Mouse (Mus musculus) bone marrow macrophage, adult 2 months (primary cell): ENCODE measurements around the gene Tbp. TPM values are rescaled to one million over a fixed set of nuclear protein-coding genes. Genes with fewer than 3 reads are reported as not detected.
"Not testable (repeated sequence)": the region's sequence is repeated elsewhere in the genome, so short reads cannot be mapped to it uniquely, and the experiment has no call there.

Experiments
- H3K27ac ChIP-seq: 2 replicates; pipeline ENCODE4 v1.5.1; 2012; ENCODE audit warnings: low read depth, low read length; ENCODE audit not compliant: insufficient read depth
- H3K4me1 ChIP-seq: 2 replicates; pipeline ENCODE4 v1.6.1; 2012; ENCODE audit warnings: low read length; ENCODE audit not compliant: control insufficient read depth, insufficient read depth
- H3K4me3 ChIP-seq: 2 replicates; pipeline ENCODE4 v1.5.1; 2012; ENCODE audit warnings: mild to moderate bottlenecking, low read length, moderate library complexity; ENCODE audit not compliant: insufficient read depth
- CTCF ChIP-seq: IDR thresholded peaks from 2 replicates; pipeline ENCODE4 v1.5.1; 2012; ENCODE audit warnings: low read depth, mild to moderate bottlenecking, low read length, moderate library complexity
- POLR2A ChIP-seq: IDR thresholded peaks from 2 replicates; pipeline ENCODE4 v1.6.1; 2012; ENCODE audit warnings: mild to moderate bottlenecking, low read depth, low read length, borderline replicate concordance
- polyA plus RNA-seq: library from polyadenylated mRNA; stranded (reverse); fragments of >200 nt; gene quantifications from 2 replicates; pipeline ENCODE4 v1.2.4, GENCODE M21; 2012; ENCODE audit not compliant: missing spikeins, insufficient read depth, insufficient read length

The Tbp gene
- polyA plus RNA-seq, 1 experiment: 33.7 TPM

- no peak for TF ChIP-seq POLR2A
- TF ChIP-seq CTCF: no peak
- peaks cover 7% of the 10 kb centered on the region for H3K4me1 ChIP-seq
- H3K27ac ChIP-seq: no peak overlapping the region
- peak overlapping the region; percentile 50 for H3K4me3 ChIP-seq
Observed at GRCm38 (mm10) chr17:15535162-15535800, 35.6 kb downstream of the Tbp start.

- TF ChIP-seq POLR2A: no peak
- TF ChIP-seq CTCF: no peak
- H3K4me1 ChIP-seq: peaks cover 7% of the 10 kb centered on the region
- H3K4me3 ChIP-seq: peak overlapping the region; percentile 50
- no peak overlapping the region for H3K27ac ChIP-seq
Observed at GRCm38 (mm10) chr17:15535943-15536342, 36.3 kb downstream of the Tbp start.

DNA sequence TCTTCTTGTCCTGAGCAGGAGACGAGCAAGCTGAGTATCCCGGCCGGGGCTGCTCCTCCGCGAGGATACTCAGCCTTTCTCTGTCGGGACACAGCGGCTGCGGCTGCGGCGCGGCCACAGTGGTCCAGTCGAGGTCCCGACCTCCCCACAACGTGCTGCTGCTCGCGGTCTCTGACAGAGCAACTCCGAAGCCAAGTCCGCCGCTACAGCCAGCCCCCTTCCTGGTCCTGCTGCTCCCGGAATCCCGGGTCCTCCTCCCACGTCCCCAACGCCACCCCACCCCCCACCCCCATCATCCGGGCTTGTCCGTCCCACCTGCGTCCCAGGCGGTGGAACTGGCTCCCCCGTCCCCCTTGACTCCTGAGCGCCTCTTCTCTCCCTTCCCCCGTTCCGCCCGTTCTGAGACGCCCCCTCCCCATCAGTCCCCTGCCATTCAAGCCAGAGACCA is 36.8 kb downstream of the Tbp start:
- H3K27ac ChIP-seq: no peak overlapping the region
- peak overlapping the region; percentile 50 for H3K4me3 ChIP-seq
- TF ChIP-seq CTCF: no peak
- no peak for TF ChIP-seq POLR2A
- H3K4me1 ChIP-seq: peaks cover 7% of the 10 kb centered on the region

GRCm38 (mm10) chr17:15540309-15540708 is 40.6 kb downstream of the Tbp start:
- no peak for TF ChIP-seq POLR2A
- no peak for TF ChIP-seq CTCF
- no peak overlapping the region for H3K27ac ChIP-seq
- H3K4me1 ChIP-seq: peaks cover 4% of the 10 kb centered on the region
- H3K4me3 ChIP-seq: no peak overlapping the region

DNA sequence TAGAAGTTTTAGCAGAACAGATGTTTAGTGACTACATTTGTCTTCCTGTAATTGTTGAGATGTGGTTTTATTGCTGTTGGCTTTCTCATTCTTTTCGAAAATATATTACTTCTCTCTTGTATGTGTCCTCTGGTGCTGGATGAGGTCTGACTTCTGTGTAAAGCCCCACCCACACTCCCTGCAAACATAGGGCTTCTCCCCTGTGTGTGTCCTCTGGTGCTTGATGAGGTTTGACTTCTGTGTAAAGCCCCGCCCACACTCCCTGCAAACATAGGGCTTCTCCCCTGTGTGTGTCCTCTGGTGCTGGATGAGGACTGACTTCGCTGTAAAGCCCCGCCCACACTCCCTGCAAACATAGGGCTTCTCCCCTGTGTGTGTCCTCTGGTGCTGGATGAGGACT is 44.2 kb downstream of the Tbp start:
- H3K27ac ChIP-seq, H3K4me3 ChIP-seq, H3K4me1 ChIP-seq: not testable (repeated sequence)

GRCm38 (mm10) chr17:15546440-15546839 is 46.8 kb downstream of the Tbp start:
- H3K27ac ChIP-seq: no peak overlapping the region
- no peak overlapping the region for H3K4me3 ChIP-seq
- TF ChIP-seq CTCF (no peak), POLR2A (no peak)
- no peaks in the 10 kb centered on the region for H3K4me1 ChIP-seq

- Histone ChIP-seq H3K4me1 (no peaks in the 10 kb centered on the region), H3K27ac (no peak overlapping the region), H3K4me3 (no peak overlapping the region)
- TF ChIP-seq CTCF: no peak
- TF ChIP-seq POLR2A: no peak
Observed at GRCm38 (mm10) chr17:15549713-15550112, 50.0 kb downstream of the Tbp start.

DNA sequence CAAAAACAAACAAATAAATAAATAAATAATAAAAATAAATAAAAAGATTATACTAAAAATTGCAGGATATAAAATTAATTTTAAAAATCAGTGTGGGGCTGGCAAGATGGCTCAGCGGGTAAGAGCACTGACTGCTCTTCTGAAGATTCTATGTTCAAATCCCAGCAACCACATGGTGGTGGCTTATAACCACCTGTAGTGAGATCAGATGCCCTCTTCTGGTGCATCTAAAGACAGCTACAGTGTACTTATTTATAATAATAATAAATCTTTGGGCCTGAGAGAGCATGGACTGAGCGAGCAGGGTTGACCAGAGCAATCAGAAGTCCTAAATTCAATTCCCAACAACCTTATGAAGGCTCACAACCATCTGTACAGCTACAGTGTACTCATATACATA is 60.3 kb downstream of the Tbp start:
- peaks cover 1% of the 10 kb centered on the region; the same call in 1 of the 2 replicates for H3K4me1 ChIP-seq
- TF ChIP-seq CTCF (no peak), POLR2A (no peak)
- H3K4me3 ChIP-seq: no peak overlapping the region
- no peak overlapping the region for H3K27ac ChIP-seq

- TF ChIP-seq CTCF (no peak), POLR2A (no peak)
- peak within 1 kb of the TSS; percentile 89 for H3K4me3 ChIP-seq
Observed at GRCm38 (mm10) chr17:15564014-15564927, 64.6 kb downstream of the Tbp start, which contains the start of gene Prdm9. Prdm9 (minus strand) TSS chr17:15564354.

GRCm38 (mm10) chr17:15564928-15565300 is 65.2 kb downstream of the Tbp start:
- Histone ChIP-seq H3K27ac (no peak overlapping the region), H3K4me1 (peaks cover 2% of the 10 kb centered on the region; the same call in 1 of the 2 replicates), H3K4me3 (peak overlapping the region; percentile 53)
- TF ChIP-seq CTCF (no peak), POLR2A (no peak)

More at GRCm38 (mm10) chr17:15564014-15564927, 64.6 kb downstream of the Tbp start, which contains the start of gene Prdm9:
- Histone ChIP-seq H3K27ac (peak within 1 kb of the TSS; percentile 85), H3K4me1 (peaks cover 2% of the 10 kb centered on the region; the same call in 1 of the 2 replicates)
